Mouse (Mus musculus): ENCODE results near the gene Zfp180. TPM values are rescaled to one million over a fixed set of nuclear protein-coding genes. Genes with fewer than 3 reads are reported as not detected.

The Zfp180 gene
- 20.7 and 21.9 TPM in 2 replicates for total RNA-seq (2012; rRNA removed)
- 10 to 100 TPM in 1 of 2 experiments, not detected in 1; 21.6 TPM for polyA plus RNA-seq (2012; ENCODE audit: insufficient read depth in 1 of 2, insufficient read length in 2 of 2, low read depth in 1 of 2, low replicate concordance in 2 of 2, missing spikeins in 1 of 2)

DNA sequence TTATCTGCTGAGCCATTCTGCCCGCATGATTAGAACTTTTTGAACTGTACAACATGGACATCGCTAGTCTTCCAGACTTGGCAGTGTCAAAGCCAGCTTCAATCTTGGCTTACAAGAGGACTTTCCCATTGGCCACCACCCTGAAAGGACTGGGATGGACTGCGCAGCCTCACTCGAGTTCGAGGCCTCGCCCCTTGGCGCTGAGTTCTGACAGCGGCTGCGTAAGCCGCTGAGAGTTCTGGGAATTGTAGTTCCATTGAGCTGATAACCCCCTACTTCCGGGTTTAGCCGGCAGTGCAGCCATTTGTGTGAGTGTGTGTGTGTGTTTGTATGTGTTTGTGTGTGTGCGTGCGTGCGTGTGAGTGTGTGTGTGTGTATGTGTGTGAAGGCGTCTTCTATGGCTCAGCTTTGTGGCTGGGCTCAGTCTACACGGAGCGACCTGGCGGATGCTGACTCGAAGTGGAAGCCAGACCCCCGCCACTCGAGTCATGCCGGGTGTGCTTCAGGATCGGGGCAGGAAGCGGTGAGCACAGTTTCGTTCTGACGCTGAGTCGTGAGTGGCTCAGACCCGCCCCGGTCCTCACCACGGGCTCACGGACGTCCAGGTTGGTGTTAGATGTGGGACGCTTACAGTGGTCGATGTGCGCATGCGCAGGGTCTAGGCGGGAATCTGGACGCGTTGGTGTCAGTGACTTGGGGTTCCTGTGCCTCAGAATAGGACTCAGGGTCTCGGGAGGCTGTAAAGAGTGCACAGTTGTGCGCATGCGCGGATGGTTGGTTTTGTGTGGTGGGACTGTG lies at the start of gene Zfp180:
Gene Zfp180, plus strand, starts transcription at position 291 of the 798 bp plus-strand sequence.
- Histone ChIP-seq H3K79me2 (ENCODE audit: control insufficient read depth, insufficient read depth, low read length, poor library complexity) (peaks cover 23% of the 10 kb centered on the region), H3K27me3 (ENCODE audit: control insufficient read depth in 1 of 2, insufficient read depth in 2 of 2, low read length in 2 of 2) (no peaks in the 10 kb centered on the region), H3K9me3 (replicated peaks; ENCODE audit: insufficient read depth, low read length) (no peaks in the 10 kb centered on the region), H3K27ac (ENCODE audit: control insufficient read depth, low read depth, low read length) (peak within 1 kb of the TSS; percentile 70), H3K4me3 (ENCODE audit: control insufficient read depth in 1 of 2, insufficient read depth in 1 of 2, low read depth in 2 of 2, low read length in 2 of 2) (peak within 1 kb of the TSS; percentile 66 to 73), H3K4me1 (ENCODE audit: control insufficient read depth in 1 of 2, insufficient read depth in 2 of 2, low read length in 2 of 2) (peaks cover 0 to 18% of the 10 kb centered on the region in 2 experiments; a peak in 2 of 4 replicates), H3K36me3 (ENCODE audit: control insufficient read depth in 1 of 2, insufficient read depth in 2 of 2, low read length in 2 of 2) (peaks cover 0 to 5% of the 10 kb centered on the region in 2 experiments; a peak in 2 of 4 replicates), H3K9ac (ENCODE audit: control insufficient read depth, low read depth, low read length, poor library complexity, severe bottlenecking) (peak within 1 kb of the TSS; percentile 71)
- peak; percentile 98 for DNase-seq (ENCODE audit: low read depth, low spot score)
- TF ChIP-seq KAT2A (conservative IDR thresholded peaks at IDR 0.05; ENCODE audit: low read depth, low read length) (peak; percentile 97), ELF1 (IDR thresholded peaks at IDR 0.05; ENCODE audit: low read depth, low read length) (peak; percentile 100), MXI1 (IDR thresholded peaks at IDR 0.05; ENCODE audit: low read depth, low read length) (peak; percentile 61), UBTF (IDR thresholded peaks at IDR 0.05; ENCODE audit: borderline replicate concordance, insufficient read depth, low read depth, low read length) (no peak), MAX (IDR thresholded peaks at IDR 0.05; ENCODE audit: low read length) (peak; percentile 68; the same call in 1 of the 2 replicates), ZC3H11A (IDR thresholded peaks at IDR 0.05; ENCODE audit: low read depth, low read length) (no peak), TBP (IDR thresholded peaks at IDR 0.05; ENCODE audit: low read depth, low read length) (peak; percentile 87), HCFC1 (IDR thresholded peaks at IDR 0.05; ENCODE audit: low read depth, low read length) (peak; percentile 99), MAFK (IDR thresholded peaks at IDR 0.05; ENCODE audit: borderline replicate concordance, low read depth, low read length) (no peak), POLR2AphosphoS2 (IDR thresholded peaks at IDR 0.05; ENCODE audit: low read length) (peak; percentile 71), ZMIZ1 (IDR thresholded peaks at IDR 0.05; ENCODE audit: low read depth, low read length) (peak; percentile 49; the same call in 1 of the 2 replicates), POLR2AphosphoS5 (IDR thresholded peaks at IDR 0.05; ENCODE audit: borderline replicate concordance, low read depth, low read length) (no peak), CHD2 (IDR thresholded peaks at IDR 0.05; ENCODE audit: low read length) (no peak), NELFE (IDR thresholded peaks at IDR 0.05; ENCODE audit: low read depth, low read length) (peak; percentile 76), MYC (IDR thresholded peaks at IDR 0.05; ENCODE audit: low read depth, low read length) (peak; percentile 82), E2F4 (IDR thresholded peaks at IDR 0.05; ENCODE audit: borderline replicate concordance, low read depth, low read length) (peak; percentile 97), CTCF (IDR thresholded peaks at IDR 0.05 in 2 of 3, conservative IDR thresholded peaks at IDR 0.05 in 1 of 3; ENCODE audit: control insufficient read depth in 1 of 3, insufficient read depth in 1 of 3, low read depth in 2 of 3, low read length in 3 of 3, poor library complexity in 1 of 3, severe bottlenecking in 1 of 3) (no peak), TCF12 (IDR thresholded peaks at IDR 0.05; ENCODE audit: low read depth, low read length) (peak; percentile 74), ETS1 (IDR thresholded peaks at IDR 0.05; ENCODE audit: low read depth, low read length) (peak; percentile 31; the same call in 1 of the 2 replicates), SIN3A (IDR thresholded peaks at IDR 0.05; ENCODE audit: low read length) (peak; percentile 93), POLR2A (IDR thresholded peaks at IDR 0.05; ENCODE audit: control insufficient read depth in 1 of 2, insufficient read depth in 1 of 2, low read depth in 1 of 2, low read length in 2 of 2, poor library complexity in 1 of 2) (peak; percentile 31 to 79; a peak in 3 of 4 replicates), NRF1 (IDR thresholded peaks at IDR 0.05; ENCODE audit: insufficient read depth, low read depth, low read length, poor library complexity, severe bottlenecking) (peak; percentile 90), GATA1 (IDR thresholded peaks at IDR 0.05; ENCODE audit: low read depth, low read length) (peak; percentile 63)

Data from MEL (cell line).